Mouse (Mus musculus): ENCODE data around the gene Fgfr1op.

DNA sequence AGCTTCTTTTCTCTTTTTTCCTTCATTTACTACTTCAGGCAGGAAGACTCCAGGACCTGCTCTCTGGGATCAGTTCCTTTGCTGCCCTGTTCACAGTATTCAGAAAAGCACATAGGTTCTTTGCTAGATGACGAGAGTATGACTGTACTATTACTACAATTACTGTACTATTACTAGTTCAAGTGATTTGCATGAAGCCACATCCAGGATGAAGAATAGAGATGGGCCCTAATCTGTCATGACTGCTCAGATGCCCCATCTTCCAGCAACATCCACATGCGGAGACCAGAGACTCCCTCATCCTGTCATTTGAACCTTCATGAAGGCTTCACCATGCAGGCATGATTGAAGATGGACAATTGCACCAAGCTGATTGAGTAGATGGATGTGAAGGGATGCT is 44.4 kb downstream of the Fgfr1op start:
- TF ChIP-seq CTCF (IDR thresholded peaks at IDR 0.05; ENCODE audit: borderline replicate concordance, insufficient read depth, low read length) (no peak), POLR2A (IDR thresholded peaks at IDR 0.05; ENCODE audit: low read depth, low read length) (no peak)
